Mouse (Mus musculus) heart, embryonic 11.5 days (tissue): ENCODE measurements around the gene Fhad1. TPM values are rescaled to one million over a fixed set of nuclear protein-coding genes. Genes with fewer than 3 reads are reported as not detected.

ENCODE experiments used
- polyA plus RNA-seq: library from polyadenylated mRNA; unstranded; fragments of >200 nt; fragmentation: Nextera tagmentation; extraction: Ambion mirVana; gene quantifications from 2 replicates; pipeline ENCODE4 v1.2.1, GENCODE M21; 2014

Fhad1 gene
- polyA plus RNA-seq, 1 experiment from 2014 or later = 3.8 TPM

Other genes with a start within 250 kb of the Fhad1 start
- gene Dnajc16, start 224.2 kb downstream of the Fhad1 start, polyA plus RNA-seq = 3.2 and 4.3 TPM in 2 replicates
- gene Casp9, start 221.5 kb downstream of the Fhad1 start, polyA plus RNA-seq = 15.4 and 17.5 TPM in 2 replicates
- not detected in 2 replicates for gene Cela2a, start 188.9 kb downstream of the Fhad1 start, polyA plus RNA-seq
- not detected in 2 replicates for gene Ctrc, start 168.7 kb downstream of the Fhad1 start, polyA plus RNA-seq
- gene Efhd2, start 140.2 kb downstream of the Fhad1 start, polyA plus RNA-seq = 59.2 and 63.4 TPM in 2 replicates
- gene Tmem51, start 69.2 kb upstream of the Fhad1 start, polyA plus RNA-seq = 21.9 and 23.4 TPM in 2 replicates
- gene Kazn, start 224.3 kb upstream of the Fhad1 start, polyA plus RNA-seq = 5.8 and 8.0 TPM in 2 replicates